12 mouse cellular contexts compared by ENCODE assay signal in genomic region chr2:63127762-63128516, GRCm38 (mm10). TPM values are rescaled to one million over a fixed set of nuclear protein-coding genes. Genes with fewer than 3 reads are reported as not detected.
"Had no signal": no experiment of that assay in that cellular context is flagged by ENCODE, and none has a peak within 500 bp of the region (broad histone marks: within the 10 kb centered on the region; RNA-seq: fewer than 3 reads in every experiment).

No protein-coding gene starts in this region.

- DNase-seq: kidney, adult 2 months; lung, postnatal 14 days; right cerebral cortex, postnatal 14 days; thymus, postnatal 36 days had no signal

- H3K9ac ChIP-seq: limb, embryonic 15.5 days; liver, embryonic 12.5 days; lung, embryonic 15.5 days; midbrain, embryonic 13.5 days; stomach, embryonic 15.5 days had no signal

- H3K9me3 ChIP-seq: limb, embryonic 15.5 days; liver, embryonic 12.5 days; lung, embryonic 15.5 days; midbrain, embryonic 13.5 days; stomach, embryonic 15.5 days had no signal

- H3K4me1 ChIP-seq: limb, embryonic 15.5 days; liver, embryonic 12.5 days; lung, embryonic 15.5 days; midbrain, embryonic 13.5 days; stomach, embryonic 15.5 days had no signal

- H3K27ac ChIP-seq: limb, embryonic 15.5 days; liver, embryonic 12.5 days; lung, embryonic 15.5 days; midbrain, embryonic 13.5 days; stomach, embryonic 15.5 days had no signal

- H3K36me3 ChIP-seq: limb, embryonic 15.5 days; liver, embryonic 12.5 days; lung, embryonic 15.5 days; midbrain, embryonic 13.5 days; stomach, embryonic 15.5 days had no signal

- ATAC-seq: liver, embryonic 12.5 days; midbrain, embryonic 13.5 days had no signal

- H3K27me3 ChIP-seq: limb, embryonic 15.5 days; liver, embryonic 12.5 days; lung, embryonic 15.5 days; midbrain, embryonic 13.5 days; stomach, embryonic 15.5 days had no signal

- H3K4me3 ChIP-seq: limb, embryonic 15.5 days; liver, embryonic 12.5 days; lung, embryonic 15.5 days; midbrain, embryonic 13.5 days; stomach, embryonic 15.5 days had no signal

- H3K4me2 ChIP-seq: limb, embryonic 15.5 days; liver, embryonic 12.5 days; lung, embryonic 15.5 days; midbrain, embryonic 13.5 days; stomach, embryonic 15.5 days had no signal

RNA-seq across cellular contexts. Expression of gene Kcnh7, which starts 56.1 kb away (rescaled TPM):
- total RNA-seq: megakaryocyte-erythroid progenitor cell, adult 5-6 weeks had no signal
- polyA plus RNA-seq: large intestine, adult 2 months; spleen, adult 2 months had no signal
